Mouse (Mus musculus): ENCODE measurements around the gene Fthl17c. TPM values are rescaled to one million over a fixed set of nuclear protein-coding genes. Genes with fewer than 3 reads are reported as not detected.

The Fthl17c gene
- not detected for polyA plus RNA-seq (2014; fragmentation: Illumina TruSeq; extraction: RNeasy Lipid Tissue Mini Kit (QIAGEN cat#74804); ENCODE audit: low read depth, low replicate concordance)

GRCm38 (mm10) chrX:8976459-8976858 is at the start of gene Fthl17c:
TSS of gene Fthl17c (minus strand) at chrX:8976559.

GRCm38 (mm10) chrX:8986655-8987054 is 10.3 kb upstream of the Fthl17c start, which contains the start of gene Fthl17d:
TSS of gene Fthl17d (minus strand) at chrX:8986755.

GRCm38 (mm10) chrX:8962875-8963274 is 13.5 kb downstream of the Fthl17c start, which contains the start of gene Fthl17b:
TSS of gene Fthl17b (minus strand) at chrX:8962975.

Other genes starting within 250 kb of the Fthl17c start
- gene Ssx9, start 228.1 kb downstream of the Fthl17c start, polyA plus RNA-seq (2014; fragmentation: Illumina TruSeq; extraction: RNeasy Lipid Tissue Mini Kit (QIAGEN cat#74804); ENCODE audit: low read depth, low replicate concordance), result not detected
- gene Ssxb5, start 172.9 kb downstream of the Fthl17c start, polyA plus RNA-seq (2014; fragmentation: Illumina TruSeq; extraction: RNeasy Lipid Tissue Mini Kit (QIAGEN cat#74804); ENCODE audit: low read depth, low replicate concordance), result not detected
- gene Gm6592, start 132.6 kb downstream of the Fthl17c start, polyA plus RNA-seq (2014; fragmentation: Illumina TruSeq; extraction: RNeasy Lipid Tissue Mini Kit (QIAGEN cat#74804); ENCODE audit: low read depth, low replicate concordance), result not detected
- gene Gm5751, start 102.3 kb downstream of the Fthl17c start, polyA plus RNA-seq (2014; fragmentation: Illumina TruSeq; extraction: RNeasy Lipid Tissue Mini Kit (QIAGEN cat#74804); ENCODE audit: low read depth, low replicate concordance), result not detected
- gene B630019K06Rik, start 84.2 kb downstream of the Fthl17c start, polyA plus RNA-seq (2014; fragmentation: Illumina TruSeq; extraction: RNeasy Lipid Tissue Mini Kit (QIAGEN cat#74804); ENCODE audit: low read depth, low replicate concordance), result 4.7 TPM
- gene Fthl17b, start 13.6 kb downstream of the Fthl17c start, polyA plus RNA-seq (2014; fragmentation: Illumina TruSeq; extraction: RNeasy Lipid Tissue Mini Kit (QIAGEN cat#74804); ENCODE audit: low read depth, low replicate concordance), result not detected
- not detected for gene Fthl17d, start 10.2 kb upstream of the Fthl17c start, polyA plus RNA-seq (2014; fragmentation: Illumina TruSeq; extraction: RNeasy Lipid Tissue Mini Kit (QIAGEN cat#74804); ENCODE audit: low read depth, low replicate concordance)
- gene Fthl17e, start 56.9 kb upstream of the Fthl17c start, polyA plus RNA-seq (2014; fragmentation: Illumina TruSeq; extraction: RNeasy Lipid Tissue Mini Kit (QIAGEN cat#74804); ENCODE audit: low read depth, low replicate concordance), result not detected
- not detected for gene Fthl17f, start 86.5 kb upstream of the Fthl17c start, polyA plus RNA-seq (2014; fragmentation: Illumina TruSeq; extraction: RNeasy Lipid Tissue Mini Kit (QIAGEN cat#74804); ENCODE audit: low read depth, low replicate concordance)
- gene 4930402K13Rik, start 128.0 kb upstream of the Fthl17c start, polyA plus RNA-seq (2014; fragmentation: Illumina TruSeq; extraction: RNeasy Lipid Tissue Mini Kit (QIAGEN cat#74804); ENCODE audit: low read depth, low replicate concordance), result not detected
- gene Lancl3, start 223.3 kb upstream of the Fthl17c start, polyA plus RNA-seq (2014; fragmentation: Illumina TruSeq; extraction: RNeasy Lipid Tissue Mini Kit (QIAGEN cat#74804); ENCODE audit: low read depth, low replicate concordance), result 8.8 TPM